Mouse (Mus musculus) forebrain, embryonic 13.5 days (tissue): Measurements from ENCODE around the gene Fam151b. TPM values are rescaled to one million over a fixed set of nuclear protein-coding genes. Genes with fewer than 3 reads are reported as not detected.
A peak's percentile ranks its signal among the peaks of the same experiment; 100 is the strongest.

Experiments
- ATAC-seq: fragments of 200-750 bp; cut with Nextera tagmentation; 2 replicates; pipeline ENCODE4 v1.8.0; 2017
- H3K27ac ChIP-seq: fragments of 300-500 bp; sonication (generic); 2 replicates; pipeline ENCODE4 v1.5.1; 2015; ENCODE audit warnings: inconsistent platforms, mild to moderate bottlenecking, moderate library complexity
- H3K27me3 ChIP-seq: fragments of 300-500 bp; sonication (generic); 2 replicates; pipeline ENCODE4 v1.6.1; 2015; ENCODE audit warnings: mild to moderate bottlenecking, inconsistent platforms
- H3K36me3 ChIP-seq: fragments of 300-500 bp; sonication (generic); 2 replicates; pipeline ENCODE4 v1.6.1; 2015; ENCODE audit warnings: mild to moderate bottlenecking, inconsistent platforms; ENCODE audit not compliant: poor library complexity, severe bottlenecking
- H3K4me1 ChIP-seq: fragments of 300-500 bp; sonication (generic); 2 replicates; pipeline ENCODE4 v1.6.1; 2015; ENCODE audit warnings: inconsistent platforms
- H3K4me2 ChIP-seq: fragments of 300-500 bp; sonication (generic); 2 replicates; pipeline ENCODE4 v1.6.1; 2015; ENCODE audit warnings: inconsistent platforms, mild to moderate bottlenecking, moderate library complexity
- H3K4me3 ChIP-seq: fragments of 300-500 bp; sonication (generic); 2 replicates; pipeline ENCODE4 v1.5.1; 2015; ENCODE audit warnings: mild to moderate bottlenecking, inconsistent platforms
- H3K9ac ChIP-seq: fragments of 300-500 bp; sonication (generic); 2 replicates; pipeline ENCODE4 v1.6.1; 2015; ENCODE audit warnings: mild to moderate bottlenecking, inconsistent platforms
- H3K9me3 ChIP-seq: fragments of 300-500 bp; sonication (generic); replicated peaks from 2 replicates; pipeline ENCODE4 v1.6.1; 2016; ENCODE audit warnings: inconsistent platforms
- WGBS: fragments of 180-500 bp; shearing (Covaris S2); methylation state at CpG from one replicate; pipeline ENCODE4 v1.1.7; 2015; 5-methylcytosine and 5-hydroxymethylcytosine counted together
- polyA plus RNA-seq: library from polyadenylated mRNA; unstranded; fragments of >200 nt; fragmentation: Nextera tagmentation; extraction: Ambion mirVana; gene quantifications from 2 replicates; pipeline ENCODE4 v1.2.1, GENCODE M21; 2015

The Fam151b gene
- 0.14 TPM in 1 of 2 replicates, not detected in the other for polyA plus RNA-seq

DNA sequence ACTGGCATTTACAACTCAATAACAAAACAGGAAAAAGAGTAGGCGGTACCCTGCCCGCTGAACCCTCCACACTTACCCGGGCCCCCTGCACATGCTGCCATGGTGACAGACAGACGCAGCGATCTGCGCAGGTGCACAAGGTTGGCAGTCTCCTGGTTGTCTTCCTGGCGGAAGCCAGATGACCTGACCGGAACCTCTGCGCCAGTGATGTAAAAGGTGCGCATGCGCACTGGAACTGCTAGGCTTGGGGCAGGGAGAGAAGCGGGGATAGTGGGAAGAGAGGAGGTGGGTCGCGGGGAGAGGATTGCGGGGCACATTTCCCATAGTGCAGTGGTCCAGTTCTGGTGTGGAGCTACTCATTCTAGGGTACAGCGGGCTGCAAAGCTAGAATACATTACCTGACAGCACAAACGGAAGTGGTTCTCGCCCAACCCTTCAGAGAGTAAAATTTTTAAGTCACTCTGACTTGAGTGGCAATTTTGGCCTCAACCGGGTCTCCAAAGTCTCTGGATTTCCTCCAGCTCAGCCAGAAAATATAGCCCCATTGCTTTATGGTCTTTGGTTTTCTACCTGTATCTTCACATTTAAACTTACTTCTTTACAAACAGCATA is at the start of gene Fam151b:
Gene Fam151b (minus strand): TSS at position 164 of the 612 bp plus-strand sequence.
- 6% methylated on average over 19 of the region's 19 CpGs for WGBS
- peak; percentile 100 for ATAC-seq
- Histone ChIP-seq H3K4me3 (peak within 1 kb of the TSS; percentile 46), H3K27me3 (no peaks in the 10 kb centered on the region), H3K36me3 (no peaks in the 10 kb centered on the region), H3K27ac (peak within 1 kb of the TSS; percentile 45), H3K4me1 (peaks cover 4% of the 10 kb centered on the region; the same call in 1 of the 2 replicates), H3K9me3 (no peaks in the 10 kb centered on the region), H3K9ac (peak within 1 kb of the TSS; percentile 58), H3K4me2 (peak within 1 kb of the TSS; percentile 70)

DNA sequence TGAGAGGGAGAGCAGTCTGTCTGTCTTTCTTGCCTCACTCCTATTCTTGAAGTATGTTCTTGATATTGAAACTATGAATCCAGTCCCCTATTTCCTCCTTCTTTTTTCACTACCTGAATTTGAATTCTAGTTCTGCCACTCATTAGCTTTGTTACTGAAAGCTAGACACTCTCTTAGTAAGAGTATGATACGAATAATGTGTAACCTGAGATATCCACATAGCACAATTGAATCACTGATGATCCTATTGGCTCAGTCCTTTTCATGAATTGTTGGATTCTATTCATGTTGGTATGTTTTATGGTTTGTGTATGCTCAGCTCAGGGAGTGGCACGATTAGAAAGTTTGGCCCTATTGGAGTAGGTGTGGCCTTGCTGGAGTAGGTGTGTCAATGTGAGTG is 48.4 kb upstream of the Fam151b start:
- no peak for ATAC-seq
- WGBS = 83% methylated on average over 2 of the region's 2 CpGs
- no peaks in the 10 kb centered on the region for H3K27me3 ChIP-seq

GRCm38 (mm10) chr13:92531237-92531636 is 47.4 kb upstream of the Fam151b start:
- peak overlapping the region; percentile 92 for H3K27ac ChIP-seq
- H3K9me3 ChIP-seq = no peaks in the 10 kb centered on the region
- no peaks in the 10 kb centered on the region for H3K27me3 ChIP-seq
- H3K4me2 ChIP-seq = peak overlapping the region; percentile 72
- peaks cover 10% of the 10 kb centered on the region for H3K4me1 ChIP-seq
- H3K4me3 ChIP-seq = peak overlapping the region; percentile 82
- peak overlapping the region; percentile 86 for H3K9ac ChIP-seq
- 4% methylated on average over 15 of the region's 15 CpGs for WGBS
- H3K36me3 ChIP-seq = no peaks in the 10 kb centered on the region
- no peak; the same call in 1 of the 2 replicates for ATAC-seq

More for the DNA sequence above, 48.4 kb upstream of the Fam151b start:
- Histone ChIP-seq H3K4me3 (no peak overlapping the region), H3K27ac (no peak overlapping the region), H3K9me3 (no peaks in the 10 kb centered on the region), H3K4me2 (no peak overlapping the region), H3K4me1 (peaks cover 10% of the 10 kb centered on the region), H3K36me3 (no peaks in the 10 kb centered on the region), H3K9ac (no peak overlapping the region)

- Histone ChIP-seq H3K9me3 (no peaks in the 10 kb centered on the region), H3K27ac (peak within 1 kb of the TSS; percentile 92), H3K4me1 (peaks cover 10% of the 10 kb centered on the region), H3K4me2 (peak within 1 kb of the TSS; percentile 72), H3K9ac (peak within 1 kb of the TSS; percentile 86), H3K36me3 (no peaks in the 10 kb centered on the region), H3K4me3 (peak within 1 kb of the TSS; percentile 82), H3K27me3 (no peaks in the 10 kb centered on the region)
- WGBS = under 1% methylated on average over 44 of the region's 46 CpGs
- peak; percentile 98 for ATAC-seq
These were observed 47.0 kb upstream of the Fam151b start, which contains the start of gene Zfyve16 for GRCm38 (mm10) chr13:92530721-92531211. Zfyve16 (minus strand) TSS chr13:92530868.

DNA sequence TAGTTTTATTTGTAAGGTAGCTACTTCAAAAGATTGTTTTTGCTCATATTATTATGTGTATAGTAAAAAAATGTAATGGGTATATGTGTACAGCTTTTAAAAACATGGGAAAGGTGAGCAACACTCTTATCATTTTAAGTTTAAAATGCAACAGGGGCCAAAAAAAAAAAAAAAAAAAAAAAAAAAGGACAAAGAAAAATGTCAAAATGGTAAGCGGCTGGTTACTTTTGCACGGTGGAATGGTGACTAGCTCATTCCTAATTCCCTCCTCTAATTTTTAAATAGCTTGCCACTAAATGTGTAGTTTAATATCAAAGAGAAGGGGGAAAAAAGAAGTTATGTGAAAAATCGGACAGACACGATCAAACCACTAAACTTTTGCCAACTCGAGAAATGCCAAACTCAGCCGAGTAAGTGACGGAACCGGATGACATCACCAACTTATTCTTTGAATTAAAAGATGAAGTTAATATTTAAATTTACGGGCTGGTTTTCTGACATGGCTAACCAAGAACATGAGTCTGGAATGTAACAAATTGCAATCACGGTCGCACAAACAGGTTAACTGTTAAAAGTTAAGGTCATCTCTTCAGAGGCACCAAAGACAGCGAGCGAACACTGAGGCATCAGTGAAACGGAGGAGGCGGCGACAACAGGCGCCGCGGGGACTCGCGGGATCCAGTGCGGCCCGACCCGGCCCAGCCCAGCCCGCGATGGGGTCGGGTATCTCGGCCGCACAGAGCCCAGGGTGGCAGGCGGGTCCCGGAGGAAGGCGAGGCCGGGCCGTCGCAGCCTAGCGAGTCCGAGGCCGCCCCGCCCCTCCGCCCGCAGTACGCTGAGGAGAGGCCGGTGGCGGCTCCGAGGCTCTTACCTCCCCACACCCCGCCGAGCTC is 46.3 kb upstream of the Fam151b start:
- Histone ChIP-seq H3K9me3 (no peaks in the 10 kb centered on the region), H3K27me3 (no peaks in the 10 kb centered on the region), H3K4me3 (peak overlapping the region; percentile 82), H3K27ac (peak overlapping the region; percentile 92), H3K4me2 (peak overlapping the region; percentile 72), H3K4me1 (peaks cover 10% of the 10 kb centered on the region), H3K36me3 (no peaks in the 10 kb centered on the region), H3K9ac (peak overlapping the region; percentile 86)
- 4% methylated on average over 37 of the region's 47 CpGs for WGBS
- peak; percentile 93 for ATAC-seq

GRCm38 (mm10) chr13:92523178-92523813 is 39.5 kb upstream of the Fam151b start:
- Histone ChIP-seq H3K4me3 (no peak overlapping the region), H3K36me3 (peaks cover 43% of the 10 kb centered on the region), H3K27me3 (no peaks in the 10 kb centered on the region), H3K4me1 (no peaks in the 10 kb centered on the region), H3K4me2 (no peak overlapping the region), H3K9ac (no peak overlapping the region), H3K9me3 (no peaks in the 10 kb centered on the region), H3K27ac (no peak overlapping the region)
- 90% methylated on average over 5 of the region's 5 CpGs for WGBS
- no peak for ATAC-seq

DNA sequence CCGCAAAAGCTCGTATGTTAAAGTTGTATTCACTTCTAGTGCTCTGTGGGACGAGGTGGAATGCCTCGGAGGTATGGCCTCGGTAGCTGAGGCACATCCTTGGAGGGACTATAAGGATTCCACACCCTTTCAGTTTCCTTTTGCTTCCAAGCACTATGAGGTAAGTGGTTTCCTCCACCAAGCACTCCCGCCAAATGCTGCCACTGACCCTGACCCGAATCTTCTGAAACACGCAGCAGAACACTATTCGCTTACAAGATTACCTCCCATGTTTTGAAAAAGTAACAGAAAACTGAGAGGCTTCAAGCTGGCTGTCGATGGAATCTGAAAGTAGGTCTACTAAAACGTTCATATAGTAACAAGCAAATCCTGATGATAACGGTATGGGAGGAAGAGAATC is 21.1 kb upstream of the Fam151b start:
- WGBS = 87% methylated on average over 12 of the region's 12 CpGs
- no peak for ATAC-seq
- H3K4me3 ChIP-seq = no peak overlapping the region
- no peak overlapping the region for H3K9ac ChIP-seq
- no peak overlapping the region for H3K4me2 ChIP-seq
- no peaks in the 10 kb centered on the region for H3K27me3 ChIP-seq
- H3K36me3 ChIP-seq = peaks cover 47% of the 10 kb centered on the region
- H3K27ac ChIP-seq = no peak overlapping the region
- no peaks in the 10 kb centered on the region for H3K4me1 ChIP-seq
- no peaks in the 10 kb centered on the region for H3K9me3 ChIP-seq

DNA sequence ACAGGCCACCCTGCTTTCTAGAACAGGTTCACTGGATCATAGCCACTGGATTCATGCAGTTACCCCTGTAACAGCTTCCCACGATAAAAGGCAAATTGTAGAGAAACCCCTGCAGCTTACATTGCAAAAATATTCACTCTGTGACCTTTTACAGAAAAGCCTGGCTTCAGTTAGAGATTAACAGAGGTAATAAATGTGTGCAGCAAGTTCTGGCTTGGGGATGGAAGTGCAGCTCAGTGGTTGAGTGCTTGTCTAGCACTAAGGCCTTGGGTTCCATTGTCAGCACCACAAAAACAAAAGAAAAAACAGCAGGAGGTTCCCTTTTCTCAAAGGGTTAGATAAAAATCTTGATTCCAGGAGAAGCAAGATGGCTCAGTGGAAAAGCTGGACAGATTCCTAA is 8.1 kb upstream of the Fam151b start:
- WGBS = 95% methylated on average over 1 of the region's 1 CpGs
- H3K4me1 ChIP-seq = no peaks in the 10 kb centered on the region
- H3K36me3 ChIP-seq = peaks cover 30% of the 10 kb centered on the region
- H3K9ac ChIP-seq = no peak overlapping the region
- H3K4me3 ChIP-seq = no peak overlapping the region
- no peaks in the 10 kb centered on the region for H3K9me3 ChIP-seq
- no peak overlapping the region for H3K27ac ChIP-seq
- no peak for ATAC-seq
- H3K4me2 ChIP-seq = no peak overlapping the region
- no peaks in the 10 kb centered on the region for H3K27me3 ChIP-seq

- peaks cover 30% of the 10 kb centered on the region for H3K36me3 ChIP-seq
- H3K4me3 ChIP-seq = no peak overlapping the region
- H3K4me2 ChIP-seq = no peak overlapping the region
- WGBS = 70% methylated on average over 4 of the region's 4 CpGs
- H3K9me3 ChIP-seq = no peaks in the 10 kb centered on the region
- H3K27me3 ChIP-seq = no peaks in the 10 kb centered on the region
- H3K4me1 ChIP-seq = no peaks in the 10 kb centered on the region
- no peak overlapping the region for H3K9ac ChIP-seq
- no peak overlapping the region for H3K27ac ChIP-seq
- no peak for ATAC-seq
These were observed 7.0 kb upstream of the Fam151b start for GRCm38 (mm10) chr13:92490817-92491216.

DNA sequence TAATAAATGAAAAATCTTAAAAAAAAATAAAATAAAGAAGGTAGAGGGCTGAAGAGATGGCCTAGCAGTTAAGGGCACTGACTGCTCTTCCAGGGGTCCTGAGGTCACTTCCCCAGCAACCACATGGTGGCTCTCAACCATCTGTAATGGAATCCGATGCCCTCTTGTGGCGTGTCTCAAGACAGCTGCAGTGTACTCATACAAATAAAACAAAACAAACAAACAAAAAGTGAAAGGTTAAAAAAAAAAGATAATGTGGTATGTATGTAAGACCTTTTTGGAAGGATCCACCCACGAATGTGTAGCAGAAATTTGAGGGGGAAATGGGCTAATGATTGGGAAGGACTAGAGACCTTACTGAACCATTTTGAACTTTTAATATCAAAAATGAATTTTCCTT is 467 bp downstream of the Fam151b start:
- ATAC-seq = peak; percentile 65
- no peak overlapping the region for H3K27ac ChIP-seq
- H3K9ac ChIP-seq = peak overlapping the region; percentile 58; the same call in 1 of the 2 replicates

GRCm38 (mm10) chr13:92470151-92470550 is 13.7 kb downstream of the Fam151b start:
- Histone ChIP-seq H3K4me1 (no peaks in the 10 kb centered on the region), H3K9me3 (no peaks in the 10 kb centered on the region), H3K4me2 (no peak overlapping the region), H3K4me3 (no peak overlapping the region), H3K27ac (no peak overlapping the region), H3K9ac (no peak overlapping the region), H3K27me3 (no peaks in the 10 kb centered on the region), H3K36me3 (peaks cover 9% of the 10 kb centered on the region; the same call in 1 of the 2 replicates)
- no peak for ATAC-seq
- WGBS = 78% methylated on average over 2 of the region's 2 CpGs

More for the DNA sequence above, 467 bp downstream of the Fam151b start:
- Histone ChIP-seq H3K9me3 (no peaks in the 10 kb centered on the region), H3K36me3 (no peaks in the 10 kb centered on the region), H3K4me2 (peak overlapping the region; percentile 70), H3K4me1 (peaks cover 4% of the 10 kb centered on the region; the same call in 1 of the 2 replicates), H3K4me3 (peak overlapping the region; percentile 46), H3K27me3 (no peaks in the 10 kb centered on the region)
- WGBS = 6% methylated on average over 3 of the region's 3 CpGs
